Mouse (Mus musculus): ENCODE data around the gene Cyyr1. TPM values are rescaled to one million over a fixed set of nuclear protein-coding genes. Genes with fewer than 3 reads are reported as not detected.

Gene Cyyr1
- polyA plus RNA-seq, 1 experiment from 2014 or later, result 5.6 TPM

- H3K9ac ChIP-seq (ENCODE audit: low read depth, low read length), result no peak overlapping the region
- ATAC-seq (replicated peaks; ENCODE audit: low FRiP score, low read depth), result no peak
- no peaks in the 10 kb centered on the region for H3K36me3 ChIP-seq (ENCODE audit: insufficient read depth, low read length)
- DNase-seq (ENCODE audit: low spot score), result no peak
- no peak overlapping the region for H3K27ac ChIP-seq
- H3K4me2 ChIP-seq (ENCODE audit: low read length), result no peak overlapping the region
- no peaks in the 10 kb centered on the region for H3K9me3 ChIP-seq (replicated peaks; ENCODE audit: low read length)
- no peaks in the 10 kb centered on the region for H3K27me3 ChIP-seq (ENCODE audit: insufficient read depth, low read length)
- H3K4me3 ChIP-seq (replicated peaks; ENCODE audit: low read depth, low read length), result no peak overlapping the region
- TF ChIP-seq CTCF (IDR thresholded peaks at IDR 0.05; ENCODE audit: low read depth), result no peak
- WGBS, result 69% methylated on average over 3 of the region's 3 CpGs
- no peaks in the 10 kb centered on the region for H3K4me1 ChIP-seq (replicated peaks; ENCODE audit: insufficient read depth, low read length)
These were observed 107.4 kb downstream of the Cyyr1 start for GRCm38 (mm10) chr16:85445801-85446200.

- H3K36me3 ChIP-seq (ENCODE audit: insufficient read depth, low read length), result no peaks in the 10 kb centered on the region
- 72% methylated on average over 2 of the region's 2 CpGs for WGBS
- no peak for DNase-seq (ENCODE audit: low spot score)
These were observed 117.8 kb downstream of the Cyyr1 start for GRCm38 (mm10) chr16:85435427-85435826.

GRCm38 (mm10) chr16:85429173-85429572, 124.0 kb downstream of the Cyyr1 start:
- no peak for ATAC-seq (replicated peaks; ENCODE audit: low FRiP score, low read depth)
- WGBS, result 53% methylated on average over 3 of the region's 3 CpGs
- Histone ChIP-seq H3K27me3 (ENCODE audit: insufficient read depth, low read length) (no peaks in the 10 kb centered on the region), H3K4me3 (replicated peaks; ENCODE audit: low read depth, low read length) (no peak overlapping the region), H3K36me3 (ENCODE audit: insufficient read depth, low read length) (no peaks in the 10 kb centered on the region), H3K9ac (ENCODE audit: low read depth, low read length) (no peak overlapping the region), H3K4me1 (replicated peaks; ENCODE audit: insufficient read depth, low read length) (no peaks in the 10 kb centered on the region), H3K9me3 (replicated peaks; ENCODE audit: low read length) (no peaks in the 10 kb centered on the region), H3K27ac (no peak overlapping the region), H3K4me2 (ENCODE audit: low read length) (no peak overlapping the region)
- no peak for TF ChIP-seq CTCF (IDR thresholded peaks at IDR 0.05; ENCODE audit: low read depth)
- no peak for DNase-seq (ENCODE audit: low spot score)

More at GRCm38 (mm10) chr16:85435427-85435826, 117.8 kb downstream of the Cyyr1 start:
- H3K27me3 ChIP-seq (ENCODE audit: insufficient read depth, low read length), result no peaks in the 10 kb centered on the region
- no peak overlapping the region for H3K9ac ChIP-seq (ENCODE audit: low read depth, low read length)
- H3K4me3 ChIP-seq (replicated peaks; ENCODE audit: low read depth, low read length), result no peak overlapping the region
- H3K9me3 ChIP-seq (replicated peaks; ENCODE audit: low read length), result no peaks in the 10 kb centered on the region
- no peak overlapping the region for H3K27ac ChIP-seq
- H3K4me1 ChIP-seq (replicated peaks; ENCODE audit: insufficient read depth, low read length), result no peaks in the 10 kb centered on the region
- no peak overlapping the region for H3K4me2 ChIP-seq (ENCODE audit: low read length)
- TF ChIP-seq CTCF (IDR thresholded peaks at IDR 0.05; ENCODE audit: low read depth), result peak; percentile 47
- ATAC-seq (replicated peaks; ENCODE audit: low FRiP score, low read depth), result no peak

GRCm38 (mm10) chr16:85422889-85423288, 130.3 kb downstream of the Cyyr1 start:
- 69% methylated on average over 2 of the region's 2 CpGs for WGBS
- Histone ChIP-seq H3K36me3 (ENCODE audit: insufficient read depth, low read length) (no peaks in the 10 kb centered on the region), H3K4me2 (ENCODE audit: low read length) (no peak overlapping the region), H3K4me3 (replicated peaks; ENCODE audit: low read depth, low read length) (no peak overlapping the region), H3K27ac (no peak overlapping the region), H3K4me1 (replicated peaks; ENCODE audit: insufficient read depth, low read length) (no peaks in the 10 kb centered on the region), H3K9me3 (replicated peaks; ENCODE audit: low read length) (no peaks in the 10 kb centered on the region), H3K9ac (ENCODE audit: low read depth, low read length) (no peak overlapping the region), H3K27me3 (ENCODE audit: insufficient read depth, low read length) (no peaks in the 10 kb centered on the region)
- no peak for ATAC-seq (replicated peaks; ENCODE audit: low FRiP score, low read depth)
- no peak for DNase-seq (ENCODE audit: low spot score)
- TF ChIP-seq CTCF (IDR thresholded peaks at IDR 0.05; ENCODE audit: low read depth), result no peak

GRCm38 (mm10) chr16:85415415-85415814, 137.8 kb downstream of the Cyyr1 start:
- Histone ChIP-seq H3K4me2 (ENCODE audit: low read length) (no peak overlapping the region), H3K27me3 (ENCODE audit: insufficient read depth, low read length) (no peaks in the 10 kb centered on the region), H3K4me3 (replicated peaks; ENCODE audit: low read depth, low read length) (no peak overlapping the region), H3K4me1 (replicated peaks; ENCODE audit: insufficient read depth, low read length) (no peaks in the 10 kb centered on the region), H3K9ac (ENCODE audit: low read depth, low read length) (no peak overlapping the region), H3K36me3 (ENCODE audit: insufficient read depth, low read length) (no peaks in the 10 kb centered on the region), H3K27ac (no peak overlapping the region), H3K9me3 (replicated peaks; ENCODE audit: low read length) (no peaks in the 10 kb centered on the region)
- no peak for DNase-seq (ENCODE audit: low spot score)
- no peak for TF ChIP-seq CTCF (IDR thresholded peaks at IDR 0.05; ENCODE audit: low read depth)
- WGBS, result 86% methylated on average over 3 of the region's 3 CpGs
- no peak for ATAC-seq (replicated peaks; ENCODE audit: low FRiP score, low read depth)

GRCm38 (mm10) chr16:85393430-85393948, 159.7 kb downstream of the Cyyr1 start:
- DNase-seq (ENCODE audit: low spot score) (peak; percentile 19), ATAC-seq (replicated peaks; ENCODE audit: low FRiP score, low read depth) (0 out of 2 replicates have a peak, but pooled peaks have one; percentile 61)
- H3K27ac ChIP-seq, result no peak overlapping the region

GRCm38 (mm10) chr16:85386801-85387200, 166.4 kb downstream of the Cyyr1 start:
- DNase-seq (ENCODE audit: low spot score), result peak; percentile 36
- Histone ChIP-seq H3K27me3 (ENCODE audit: insufficient read depth, low read length) (no peaks in the 10 kb centered on the region), H3K36me3 (ENCODE audit: insufficient read depth, low read length) (no peaks in the 10 kb centered on the region), H3K9ac (ENCODE audit: low read depth, low read length) (no peak overlapping the region), H3K4me2 (ENCODE audit: low read length) (no peak overlapping the region), H3K4me3 (replicated peaks; ENCODE audit: low read depth, low read length) (no peak overlapping the region), H3K4me1 (replicated peaks; ENCODE audit: insufficient read depth, low read length) (no peaks in the 10 kb centered on the region), H3K27ac (no peak overlapping the region), H3K9me3 (replicated peaks; ENCODE audit: low read length) (no peaks in the 10 kb centered on the region)
- 43% methylated on average over 5 of the region's 5 CpGs for WGBS
- no peak for ATAC-seq (replicated peaks; ENCODE audit: low FRiP score, low read depth)
- TF ChIP-seq CTCF (IDR thresholded peaks at IDR 0.05; ENCODE audit: low read depth), result no peak

More at GRCm38 (mm10) chr16:85393430-85393948, 159.7 kb downstream of the Cyyr1 start:
- 25% methylated on average over 4 of the region's 4 CpGs for WGBS
- Histone ChIP-seq H3K9me3 (replicated peaks; ENCODE audit: low read length) (no peaks in the 10 kb centered on the region), H3K4me2 (ENCODE audit: low read length) (no peak overlapping the region), H3K36me3 (ENCODE audit: insufficient read depth, low read length) (no peaks in the 10 kb centered on the region), H3K4me1 (replicated peaks; ENCODE audit: insufficient read depth, low read length) (0 out of 2 replicates have a peak, but pooled peaks cover 4% of the 10 kb centered on the region), H3K9ac (ENCODE audit: low read depth, low read length) (no peak overlapping the region), H3K4me3 (replicated peaks; ENCODE audit: low read depth, low read length) (no peak overlapping the region), H3K27me3 (ENCODE audit: insufficient read depth, low read length) (no peaks in the 10 kb centered on the region)
- TF ChIP-seq CTCF (IDR thresholded peaks at IDR 0.05; ENCODE audit: low read depth), result no peak

Other genes starting within 250 kb of the Cyyr1 start
- gene Adamts1, start 249.7 kb upstream of the Cyyr1 start, polyA plus RNA-seq (2015; fragmentation: Nextera tagmentation; extraction: Ambion mirVana), result 75.9 and 82.8 TPM in 2 replicates